Mouse (Mus musculus): ENCODE data around the gene Mustn1. TPM values are rescaled to one million over a fixed set of nuclear protein-coding genes. Genes with fewer than 3 reads are reported as not detected.

Gene Mustn1
- total RNA-seq, 4 experiments from 2014 or later, result 10.3 to 13.7 (median 12.1) TPM

Other genes starting within 250 kb of the Mustn1 start
- 1 to 10 TPM; 6.6 to 8.0 (median 7.4) TPM for gene Rft1, start 224.8 kb upstream of the Mustn1 start, total RNA-seq (2022)
- 10 to 100 TPM; 13.1 to 14.1 (median 13.3) TPM for gene Sfmbt1, start 164.4 kb upstream of the Mustn1 start, total RNA-seq (2022)
- gene Tmem110, start 53.6 kb upstream of the Mustn1 start, total RNA-seq (2022), result 10 to 100 TPM in 2 of 4 experiments, 1 to 10 TPM in 2; 6.6 to 11.0 (median 10.0) TPM
- 1 to 10 TPM; 3.1 to 5.7 (median 4.7) TPM for gene Itih4, start 7.3 kb downstream of the Mustn1 start, total RNA-seq (2022)
- 1 to 10 TPM in 1 of 4 experiments, under 1 TPM in 3; 0.32 to 1.2 (median 0.73) TPM for gene Itih3, start 44.6 kb downstream of the Mustn1 start, total RNA-seq (2022)
- gene Itih1, start 64.1 kb downstream of the Mustn1 start, total RNA-seq (2022), result not detected
- gene Nek4, start 72.2 kb downstream of the Mustn1 start, total RNA-seq (2022), result 1 to 10 TPM; 4.7 to 6.3 (median 5.3) TPM
- 10 to 100 TPM; 24.1 to 27.0 (median 25.3) TPM for gene Glt8d1, start 122.2 kb downstream of the Mustn1 start, total RNA-seq (2022)
- 100 to 1,000 TPM; 124 to 131 (median 126) TPM for gene Spcs1, start 122.5 kb downstream of the Mustn1 start, total RNA-seq (2022)
- gene Pbrm1, start 139.9 kb downstream of the Mustn1 start, total RNA-seq (2022), result 10 to 100 TPM; 45.9 to 52.7 (median 50.3) TPM
- gene Gnl3, start 140.0 kb downstream of the Mustn1 start, total RNA-seq (2022), result 10 to 100 TPM; 20.6 to 25.6 (median 25.0) TPM
- gene Smim4, start 249.8 kb downstream of the Mustn1 start, total RNA-seq (2022), result 10 to 100 TPM; 63.7 to 95.7 (median 81.8) TPM

Measured in heart, adult 8-10 months (tissue).